Mouse (Mus musculus) brain, adult 2 months (tissue): Measurements from ENCODE around the gene Col5a1.

Source experiments
- DNase-seq: peaks from one replicate; pipeline ENCODE4 v3.0.0; 2011; ENCODE audit warnings: low read depth, low spot score

Col5a1 gene

DNA sequence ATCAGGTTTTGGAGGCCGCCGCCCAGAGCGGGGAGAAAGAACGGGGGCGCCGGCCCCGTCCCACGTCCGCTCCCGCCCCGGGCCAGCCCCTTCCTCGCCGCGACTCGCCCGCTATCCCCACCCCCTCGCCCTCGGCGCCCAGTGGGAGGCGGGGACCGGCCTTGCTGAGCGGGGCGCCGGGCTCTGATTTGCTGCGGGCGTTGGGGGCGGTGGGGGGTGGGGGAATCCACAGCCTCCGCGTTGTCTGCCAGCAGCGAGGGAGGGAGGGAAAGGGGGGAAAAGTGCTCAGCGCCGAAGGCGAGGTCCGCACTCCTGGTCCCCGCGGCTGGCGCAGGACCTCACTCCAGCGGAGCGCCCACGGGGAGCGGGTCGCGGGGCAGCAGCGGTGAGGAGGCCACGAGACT is at the start of gene Col5a1:
Gene Col5a1, plus strand, starts transcription at position 278 of the 404 bp plus-strand sequence.
- peak; percentile 25 for DNase-seq

DNA sequence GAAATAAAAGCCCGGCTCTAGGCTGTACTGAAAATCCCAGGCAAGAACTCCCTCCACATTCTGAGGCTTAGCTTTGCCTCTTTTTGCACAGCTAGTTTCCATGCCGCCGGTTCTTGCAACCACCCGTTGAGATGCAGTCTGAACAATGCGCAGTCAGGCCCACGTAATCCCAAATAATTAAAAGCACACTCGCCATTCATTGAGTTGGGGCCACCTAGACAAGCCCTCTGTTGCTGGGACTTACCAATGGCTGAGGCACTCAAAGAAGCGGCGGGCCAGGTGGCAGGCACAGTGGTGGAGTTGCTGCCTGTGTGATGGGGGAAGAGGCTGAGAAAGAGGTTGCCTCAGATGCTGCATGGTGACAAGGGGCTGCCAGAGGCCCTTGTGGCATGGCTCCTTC is 48.1 kb upstream of the Col5a1 start:
- DNase-seq = no peak

DNA sequence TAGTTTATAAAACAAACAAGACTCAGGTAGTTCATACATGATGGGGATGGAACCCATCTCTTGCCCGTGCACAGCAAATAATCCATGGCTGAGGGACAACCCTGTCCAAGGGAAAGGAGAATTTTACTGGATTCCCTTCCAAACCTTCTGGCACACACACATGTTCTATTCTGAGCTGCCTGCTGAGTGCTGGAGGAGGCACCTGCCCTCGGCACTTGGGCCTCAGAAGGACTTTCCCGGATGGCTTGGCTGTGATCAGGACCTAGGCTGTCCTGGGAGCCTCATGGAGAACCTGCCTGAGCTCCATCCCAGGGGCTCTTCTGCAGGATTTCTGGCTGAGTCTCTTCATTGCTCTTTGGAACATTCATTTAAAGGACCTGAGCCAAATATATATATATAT is 45.3 kb upstream of the Col5a1 start:
- peak; percentile 52 for DNase-seq

DNA sequence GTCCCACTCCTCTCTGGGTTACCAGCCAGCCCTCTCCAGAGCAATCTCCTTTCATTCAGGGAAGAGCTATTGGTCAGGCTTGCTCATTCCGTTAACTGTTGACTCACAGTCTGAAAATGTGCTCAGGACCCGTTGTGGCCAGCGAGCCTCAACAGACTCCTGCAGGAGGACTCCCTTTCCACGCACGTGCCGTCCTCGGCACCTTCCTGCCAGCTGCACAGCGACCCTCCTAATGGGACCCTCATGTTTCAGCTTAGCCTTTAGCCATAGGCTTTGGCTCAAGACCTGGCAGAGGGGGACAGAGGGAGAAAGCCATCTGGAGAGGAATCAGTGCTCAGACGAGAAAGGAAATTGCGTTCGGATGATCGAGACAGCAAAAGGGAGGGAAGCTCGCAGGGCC is 43.3 kb upstream of the Col5a1 start:
- DNase-seq = no peak

GRCm38 (mm10) chr2:27844885-27845284 is 41.3 kb upstream of the Col5a1 start:
- DNase-seq = no peak

GRCm38 (mm10) chr2:27847001-27847400 is 39.2 kb upstream of the Col5a1 start:
- no peak for DNase-seq

- DNase-seq = no peak
Observed at GRCm38 (mm10) chr2:27847851-27848435, 38.3 kb upstream of the Col5a1 start.

- DNase-seq = no peak
Observed at GRCm38 (mm10) chr2:27848466-27848865, 37.8 kb upstream of the Col5a1 start.

DNA sequence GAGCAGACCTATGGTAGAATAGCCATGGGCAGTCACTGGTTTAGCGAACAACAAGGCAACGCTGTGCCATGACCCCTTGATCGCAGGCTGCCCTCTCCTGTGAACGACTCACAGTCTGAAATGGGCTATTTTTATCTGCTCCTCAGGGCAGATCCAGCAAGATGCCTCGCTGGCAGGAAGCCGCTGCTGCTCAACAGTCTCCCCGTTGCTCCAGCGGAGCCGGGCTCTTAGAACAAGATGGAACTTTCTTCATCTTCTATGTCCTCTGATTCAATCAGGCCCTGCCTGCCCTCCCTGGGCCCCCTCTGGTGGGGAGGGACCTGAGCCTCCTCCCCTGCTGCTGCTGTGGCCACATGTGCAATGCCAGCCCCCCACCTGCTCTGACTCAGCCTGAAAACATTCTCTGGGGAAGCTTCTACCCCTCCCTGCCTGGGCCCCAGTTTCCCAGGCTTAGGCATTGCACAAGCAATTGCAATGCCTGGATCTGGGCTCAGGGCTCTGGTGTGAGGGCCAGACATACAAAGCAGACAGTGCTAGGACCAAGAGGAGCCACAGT is 27.8 kb upstream of the Col5a1 start:
- DNase-seq = peak; percentile 29

DNA sequence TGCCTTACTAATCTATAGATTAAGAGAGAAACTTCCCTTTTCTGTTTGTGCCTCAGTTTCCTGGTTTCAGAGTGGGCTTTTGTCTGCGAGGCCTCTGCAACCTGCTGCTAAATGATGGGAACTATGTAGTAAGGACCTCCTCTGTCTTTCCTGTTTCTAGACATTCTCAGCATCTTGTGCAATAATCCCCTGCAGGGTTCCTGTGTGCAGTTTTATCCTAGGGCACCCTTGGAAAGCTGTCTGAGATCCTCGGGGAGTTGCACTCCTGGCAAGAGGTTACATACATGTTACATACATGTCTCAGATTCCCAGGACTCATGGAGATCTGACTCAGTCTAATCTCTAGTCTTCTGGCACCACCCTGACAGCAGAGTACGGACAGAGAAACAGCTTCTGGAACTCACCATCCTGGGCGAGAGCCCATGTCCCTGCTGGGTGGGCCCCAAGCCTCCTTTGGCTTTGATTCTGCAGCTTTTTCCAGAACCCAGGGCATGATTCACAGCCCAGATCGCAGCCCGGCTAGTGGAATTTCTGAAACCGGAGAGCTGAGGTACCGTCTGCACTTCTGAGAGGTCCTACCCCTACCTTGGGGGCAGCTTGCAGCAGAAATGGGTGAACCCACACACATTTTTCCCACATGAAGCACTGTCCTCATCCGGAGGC is 24.5 kb upstream of the Col5a1 start:
- no peak for DNase-seq

GRCm38 (mm10) chr2:27864491-27865365 is 21.5 kb upstream of the Col5a1 start:
- DNase-seq = peak; percentile 52

GRCm38 (mm10) chr2:27870586-27870985 is 15.6 kb upstream of the Col5a1 start:
- peak; percentile 23 for DNase-seq

- DNase-seq = no peak
Observed at GRCm38 (mm10) chr2:27871056-27871455, 15.2 kb upstream of the Col5a1 start.

DNA sequence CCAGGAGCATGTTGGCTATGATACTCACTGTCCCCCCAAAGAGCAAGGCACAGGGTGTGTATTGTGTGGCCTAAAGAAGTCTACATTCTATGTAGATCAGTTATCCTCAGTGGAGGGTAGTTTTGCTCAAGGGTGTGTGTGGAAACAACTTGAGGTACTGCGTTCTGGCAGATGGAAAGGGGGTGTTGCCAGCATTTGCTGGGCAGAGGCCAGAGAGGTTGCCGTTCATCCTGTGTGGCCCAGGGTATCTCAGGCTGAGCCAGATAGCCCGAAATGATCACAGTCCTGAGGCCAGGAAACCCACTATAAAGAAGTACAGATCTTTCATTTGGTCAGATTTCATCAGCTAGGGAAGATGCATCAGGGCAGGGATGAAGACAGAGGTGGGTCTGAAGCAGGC is 13.9 kb upstream of the Col5a1 start:
- peak; percentile 18 for DNase-seq

DNA sequence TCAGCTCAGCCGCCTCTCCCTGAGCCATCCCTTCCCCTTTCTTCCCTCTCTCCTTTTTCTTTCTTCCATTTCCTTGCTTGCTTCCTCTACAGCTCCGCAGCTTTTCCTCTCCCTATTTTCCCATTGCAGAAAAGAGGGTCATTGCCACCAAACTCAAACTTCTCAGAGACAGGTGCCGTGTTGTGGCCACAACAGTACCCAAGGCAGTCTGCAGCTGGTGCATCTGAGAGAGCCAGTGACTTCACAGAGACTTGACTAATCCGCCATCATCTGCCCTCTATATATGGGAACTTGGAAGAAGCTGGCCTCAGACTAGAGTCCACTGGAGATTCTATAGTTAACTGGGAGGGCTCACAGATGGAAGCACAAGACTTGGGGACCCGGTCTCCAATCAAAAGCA is 13.2 kb upstream of the Col5a1 start:
- DNase-seq = no peak

DNA sequence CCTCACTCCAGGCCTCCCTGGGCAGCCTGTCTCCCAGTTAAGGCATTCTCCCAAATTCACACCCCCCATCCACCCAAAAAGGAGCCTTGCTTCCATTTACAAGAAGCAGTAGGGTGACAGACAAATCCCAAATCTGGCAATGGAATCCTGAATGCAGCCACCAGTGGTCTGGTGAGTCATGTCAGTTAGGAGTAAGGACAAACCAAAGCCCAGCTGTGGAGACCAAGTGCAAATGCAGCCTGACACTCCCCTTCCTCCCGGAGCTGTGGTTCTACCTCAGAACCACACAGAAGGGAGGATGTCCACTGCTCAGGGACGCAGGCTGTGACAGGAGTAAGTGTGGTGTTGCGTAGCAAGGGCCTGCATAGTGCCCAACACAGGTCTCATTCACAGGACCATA is 11.6 kb upstream of the Col5a1 start:
- DNase-seq = peak; percentile 10

DNA sequence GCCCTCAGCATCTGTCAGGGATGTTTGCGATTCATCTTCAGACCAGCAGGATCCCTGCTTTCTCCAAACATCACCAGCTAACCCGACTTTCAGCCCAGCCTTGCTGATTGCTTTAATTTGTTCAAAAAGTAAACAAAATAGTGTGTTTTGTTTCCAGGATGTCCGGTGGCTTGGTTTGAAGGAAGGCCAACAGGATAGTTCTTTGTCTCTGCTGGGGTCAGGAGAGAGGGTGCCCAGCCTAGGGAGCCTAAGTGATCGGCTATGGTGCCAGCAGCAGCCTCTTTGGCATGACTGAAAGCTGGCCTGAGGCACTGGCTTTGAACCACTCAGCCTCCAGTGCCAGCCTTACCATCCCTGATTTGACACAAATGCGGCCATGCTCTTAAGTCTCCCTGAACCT is 11.0 kb upstream of the Col5a1 start:
- no peak for DNase-seq

DNA sequence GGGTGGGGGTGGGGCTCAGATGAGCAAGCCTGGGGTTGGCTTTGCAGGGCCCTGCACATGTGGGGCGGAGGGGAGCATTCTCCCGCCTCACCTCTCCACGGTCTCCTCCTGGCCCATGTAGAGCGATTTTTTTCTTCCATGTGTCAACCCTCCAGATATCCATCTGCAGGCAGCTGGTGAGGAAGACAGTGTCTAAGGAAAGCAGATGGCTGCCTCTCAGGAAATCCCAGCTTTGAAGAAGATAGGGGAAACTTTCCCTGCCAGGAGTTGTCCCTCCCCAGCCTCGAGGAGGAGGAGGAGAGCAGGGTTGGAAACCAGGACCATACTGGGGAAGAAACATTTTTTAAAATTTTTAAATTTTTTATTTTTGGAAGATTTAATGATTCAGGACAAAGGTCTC is 10.4 kb upstream of the Col5a1 start:
- DNase-seq = peak; percentile 68

GRCm38 (mm10) chr2:27876724-27877504 is 9.3 kb upstream of the Col5a1 start:
- DNase-seq = peak; percentile 27

GRCm38 (mm10) chr2:27878066-27878465 is 8.2 kb upstream of the Col5a1 start:
- DNase-seq = no peak

DNA sequence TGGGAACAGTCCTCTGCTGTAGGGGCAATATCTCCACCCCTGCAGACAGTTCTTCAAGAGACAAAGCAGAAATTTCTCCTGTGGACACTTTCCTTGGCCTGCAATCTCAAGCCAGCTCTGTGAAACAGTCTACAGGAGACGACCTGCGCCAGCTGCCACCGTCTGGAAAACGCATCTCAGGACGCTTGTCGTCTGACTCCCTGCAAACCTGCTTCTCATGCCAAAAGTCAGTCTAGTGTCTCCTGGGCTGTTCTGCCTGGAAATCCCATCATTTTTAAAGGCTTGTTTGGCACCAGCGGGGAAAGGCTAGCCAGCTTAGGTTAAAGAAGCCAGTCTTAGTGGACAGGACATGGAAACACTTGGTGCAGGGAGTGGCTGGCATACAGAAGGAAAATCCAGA is 2.9 kb upstream of the Col5a1 start:
- no peak for DNase-seq
